Comparison of ENCODE assay signal across 19 mouse cellular contexts in genomic region chr3:87556668-87557278, GRCm38 (mm10). TPM values are rescaled to one million over a fixed set of nuclear protein-coding genes. Genes with fewer than 3 reads are reported as not detected.
DNase-seq lines count a peak whose midpoint lies in the region; ATAC-seq and TF ChIP-seq lines count a peak whose summit lies in the region.
"Had no signal": no experiment of that assay in that cellular context is flagged by ENCODE, and none has a peak within 500 bp of the region (broad histone marks: within the 10 kb centered on the region; RNA-seq: fewer than 3 reads in every experiment).

No protein-coding gene starts in this region.

- peaks cover 21% of the 10 kb centered on the region for H3K27me3 ChIP-seq in heart, embryonic 13.5 days (replicated peaks)
- 0 out of 2 replicates have a peak, but pooled peaks cover 4% of the 10 kb centered on the region for H3K27me3 ChIP-seq in intestine, embryonic 16.5 days (replicated peaks; ENCODE audit: control insufficient read depth, insufficient read depth, low read length)
- no peaks in the 10 kb centered on the region for H3K27me3 ChIP-seq in stomach, postnatal 0 days (ENCODE audit: control insufficient read depth, insufficient read depth, low read length)
- H3K27me3 ChIP-seq: hindbrain, embryonic 13.5 days; neural tube, embryonic 15.5 days had no signal

- no peak overlapping the region for H3K9ac ChIP-seq in heart, embryonic 13.5 days
- H3K9ac ChIP-seq in intestine, embryonic 16.5 days (ENCODE audit: low read depth, low read length) = no peak overlapping the region
- no peak overlapping the region for H3K9ac ChIP-seq in stomach, postnatal 0 days (ENCODE audit: low read length)
- H3K9ac ChIP-seq: forebrain, embryonic 12.5 days; hindbrain, embryonic 13.5 days; midbrain, embryonic 15.5 days; neural tube, embryonic 15.5 days had no signal

- no peak for ATAC-seq in heart, embryonic 13.5 days (ENCODE audit: extremely low read depth, insufficient number of reproducible peaks, low FRiP score, low TSS enrichment)
- peak; percentile 94 for ATAC-seq in intestine, embryonic 16.5 days
- peak; percentile 89 for ATAC-seq in stomach, postnatal 0 days (ENCODE audit: low FRiP score, low TSS enrichment)
- ATAC-seq: midbrain, embryonic 15.5 days had no signal

- WGBS in heart, embryonic 13.5 days = 38% methylated on average over 12 of the region's 12 CpGs
- 59% methylated on average over 12 of the region's 12 CpGs for WGBS in intestine, embryonic 16.5 days
- 59% methylated on average over 12 of the region's 12 CpGs for WGBS in stomach, postnatal 0 days

- H3K4me3 ChIP-seq in heart, embryonic 13.5 days = no peak overlapping the region
- no peak overlapping the region for H3K4me3 ChIP-seq in left cerebral cortex, adult 2 months
- H3K4me3 ChIP-seq in intestine, embryonic 16.5 days (ENCODE audit: low read length) = no peak overlapping the region
- no peak overlapping the region for H3K4me3 ChIP-seq in stomach, postnatal 0 days (ENCODE audit: low read depth, low read length)
- H3K4me3 ChIP-seq: embryonic facial prominence, embryonic 10.5 days; forebrain, embryonic 12.5 days; gastrocnemius, adult 2 months; hindbrain, embryonic 13.5 days; midbrain, embryonic 15.5 days; myocyte; neural tube, embryonic 15.5 days had no signal

- no peaks in the 10 kb centered on the region for H3K36me3 ChIP-seq in heart, embryonic 13.5 days
- H3K36me3 ChIP-seq in intestine, embryonic 16.5 days (ENCODE audit: control insufficient read depth, insufficient read depth, low read length) = no peaks in the 10 kb centered on the region
- H3K36me3 ChIP-seq in stomach, postnatal 0 days (ENCODE audit: control insufficient read depth, insufficient read depth, low read length) = no peaks in the 10 kb centered on the region
- H3K36me3 ChIP-seq: embryonic facial prominence, embryonic 10.5 days; forebrain, embryonic 12.5 days; hindbrain, embryonic 13.5 days; midbrain, embryonic 15.5 days; neural tube, embryonic 15.5 days had no signal

- no peak for TF ChIP-seq CTCF in left cerebral cortex, adult 2 months (IDR thresholded peaks at IDR 0.05)
- TF ChIP-seq CTCF in stomach, postnatal 0 days (IDR thresholded peaks at IDR 0.05; ENCODE audit: low read depth) = peak; percentile 44

- 0 out of 2 replicates have a peak overlapping the region, but pooled peaks have one; percentile 7 for H3K4me2 ChIP-seq in heart, embryonic 13.5 days
- no peak overlapping the region for H3K4me2 ChIP-seq in intestine, embryonic 16.5 days (ENCODE audit: low read depth, low read length)
- no peak overlapping the region for H3K4me2 ChIP-seq in stomach, postnatal 0 days (replicated peaks; ENCODE audit: low read depth)
- H3K4me2 ChIP-seq: forebrain, embryonic 12.5 days; hindbrain, embryonic 13.5 days; midbrain, embryonic 15.5 days; neural tube, embryonic 15.5 days had no signal

- H3K9me3 ChIP-seq in heart, embryonic 13.5 days = peaks cover 4% of the 10 kb centered on the region; the same call in 1 of the 2 replicates
- H3K9me3 ChIP-seq in intestine, embryonic 16.5 days (ENCODE audit: control insufficient read depth, low read length) = no peaks in the 10 kb centered on the region
- H3K9me3 ChIP-seq in stomach, postnatal 0 days (ENCODE audit: control insufficient read depth, low read length) = no peaks in the 10 kb centered on the region
- H3K9me3 ChIP-seq: embryonic facial prominence, embryonic 10.5 days; forebrain, embryonic 12.5 days; hindbrain, embryonic 13.5 days; midbrain, embryonic 15.5 days; neural tube, embryonic 15.5 days had no signal

- H3K27ac ChIP-seq in heart, embryonic 13.5 days (replicated peaks) = peak overlapping the region; percentile 49
- H3K27ac ChIP-seq in left cerebral cortex, adult 2 months = peak overlapping the region; percentile 76
- peak overlapping the region; percentile 71 for H3K27ac ChIP-seq in intestine, embryonic 16.5 days (ENCODE audit: low read length)
- no peak overlapping the region for H3K27ac ChIP-seq in stomach, postnatal 0 days (replicated peaks)
- H3K27ac ChIP-seq: embryonic facial prominence, embryonic 10.5 days; forebrain, embryonic 12.5 days; gastrocnemius, adult 2 months; hindbrain, embryonic 13.5 days; midbrain, embryonic 15.5 days; neural tube, embryonic 15.5 days had no signal

- peaks cover 30% of the 10 kb centered on the region for H3K4me1 ChIP-seq in heart, embryonic 13.5 days
- H3K4me1 ChIP-seq in intestine, embryonic 16.5 days (ENCODE audit: control insufficient read depth, insufficient read depth, low read length) = peaks cover 5% of the 10 kb centered on the region; the same call in 1 of the 2 replicates
- H3K4me1 ChIP-seq in stomach, postnatal 0 days (replicated peaks; ENCODE audit: control insufficient read depth, insufficient read depth) = no peaks in the 10 kb centered on the region
- H3K4me1 ChIP-seq: embryonic facial prominence, embryonic 10.5 days; forebrain, embryonic 12.5 days; midbrain, embryonic 15.5 days; neural tube, embryonic 15.5 days had no signal

- no peak for TF ChIP-seq EP300 in stomach, postnatal 0 days (optimal IDR thresholded peaks at IDR 0.05)

- intact Hi-C loops in left cerebral cortex, adult 2 months (cut with DNase I) = loop anchor here (1.0 kb wide), 1 partner anchor 10 kb away; no protein-coding TSS in a partner anchor
- intact Hi-C loops in left cerebral cortex, postnatal 14 days (cut with DNase I) = no loop called here

- DNase-seq in heart, adult 18-20 months = no peak
- no peak for DNase-seq in left cerebral cortex, adult 2 months (ENCODE audit: extremely low spot score in 1 of 2, low spot score in 2 of 2)
- DNase-seq in left cerebral cortex, postnatal 14 days (ENCODE audit: low spot score in 2 of 2) = no peak
- DNase-seq in stomach, postnatal 0 days (ENCODE audit: low spot score) = peak; percentile 73
- DNase-seq in cerebellum, adult 9-10 months = no peak
- DNase-seq: cerebellum, adult 8-10 months; gastrocnemius, adult 2 months; kidney, adult 18-20 months; kidney, postnatal 10 days; lung, postnatal 10 days; spleen, adult 18-20 months had no signal

RNA-seq across cellular contexts. Expression of gene Etv3, which starts 31.6 kb away (rescaled TPM):
- polyA plus RNA-seq in heart, embryonic 13.5 days (2015; fragmentation: Nextera tagmentation; extraction: Ambion mirVana) = 8.7 and 10.0 TPM in 2 replicates
- total RNA-seq in heart, adult 18-20 months (2021) = 10 to 100 TPM; 18.6 to 20.9 TPM
- total RNA-seq in left cerebral cortex, adult 2 months (2021) = 10 to 100 TPM; 27.1 to 28.9 TPM
- 10 to 100 TPM; 16.8 to 18.7 TPM for total RNA-seq in left cerebral cortex, postnatal 14 days (2021)
- polyA plus RNA-seq in intestine, embryonic 16.5 days (2015; fragmentation: Nextera tagmentation; extraction: Ambion mirVana) = 12.5 and 12.7 TPM in 2 replicates
- polyA plus RNA-seq in stomach, postnatal 0 days (2015; fragmentation: Nextera tagmentation; extraction: Ambion mirVana) = 11.8 and 13.6 TPM in 2 replicates
